Mouse (Mus musculus) MEL (cell line): ENCODE results near the gene Ccdc167. TPM values are rescaled to one million over a fixed set of nuclear protein-coding genes. Genes with fewer than 3 reads are reported as not detected.

Experiments used
- DNase-seq: peaks from one replicate; pipeline ENCODE4 v3.0.0; 2011; ENCODE audit warnings: low read depth, low spot score
- H3K27ac ChIP-seq: 2 replicates; pipeline ENCODE4 v1.5.1; 2012; ENCODE audit warnings: low read depth, mild to moderate bottlenecking, control low read depth, low read length, moderate library complexity; ENCODE audit not compliant: control insufficient read depth
- H3K27me3 ChIP-seq, 2 experiments: fragments of 150-350 bp in 1 of 2; sonication (generic) in 1 of 2; 2 replicates each; pipeline ENCODE4 v1.6.1; 2012; ENCODE audit warnings: low read length in 2 of 2, mild to moderate bottlenecking in 2 of 2, improper control_type of control experiment in 1 of 2, moderate library complexity in 1 of 2; ENCODE audit not compliant: insufficient read depth in 2 of 2, control insufficient read depth in 1 of 2
- H3K36me3 ChIP-seq, 2 experiments: 2 replicates each; pipeline ENCODE4 v1.6.1; 2012 to 2014; ENCODE audit warnings: low read length in 2 of 2, improper control_type of control experiment in 1 of 2, inconsistent platforms in 1 of 2, mild to moderate bottlenecking in 1 of 2; ENCODE audit not compliant: insufficient read depth in 2 of 2, control insufficient read depth in 1 of 2
- H3K4me1 ChIP-seq, 2 experiments: fragments of 150-350 bp in 1 of 2; sonication (generic) in 1 of 2; 2 replicates each; pipeline ENCODE4 v1.6.1; 2012; ENCODE audit warnings: low read length in 2 of 2, improper control_type of control experiment in 1 of 2, mild to moderate bottlenecking in 1 of 2; ENCODE audit not compliant: insufficient read depth in 2 of 2, control insufficient read depth in 1 of 2
- H3K4me3 ChIP-seq, 2 experiments: fragments of 150-350 bp in 1 of 2; sonication (generic) in 1 of 2; 2 replicates each; pipeline ENCODE4 v1.5.1; 2012; ENCODE audit warnings: low read depth in 2 of 2, low read length in 2 of 2, mild to moderate bottlenecking in 2 of 2, moderate library complexity in 2 of 2, control low read depth in 1 of 2, improper control_type of control experiment in 1 of 2; ENCODE audit not compliant: control insufficient read depth in 1 of 2, insufficient read depth in 1 of 2
- H3K79me2 ChIP-seq: 2 replicates; pipeline ENCODE4 v1.6.1; 2012; ENCODE audit warnings: mild to moderate bottlenecking, low read length, moderate library complexity; ENCODE audit not compliant: control insufficient read depth, poor library complexity, insufficient read depth
- H3K9ac ChIP-seq: 2 replicates; pipeline ENCODE4 v1.6.1; 2012; ENCODE audit warnings: low read depth, mild to moderate bottlenecking, control low read depth, low read length, moderate library complexity; ENCODE audit not compliant: control insufficient read depth, poor library complexity, severe bottlenecking
- H3K9me3 ChIP-seq: fragments of 150-350 bp; sonication (generic); replicated peaks from 2 replicates; pipeline ENCODE4 v1.6.1; 2012; ENCODE audit warnings: mild to moderate bottlenecking, low read length, improper control_type of control experiment, moderate library complexity; ENCODE audit not compliant: insufficient read depth
- BHLHE40 ChIP-seq: IDR thresholded peaks from 2 replicates; pipeline ENCODE4 v1.6.1; 2012; ENCODE audit warnings: low read depth, mild to moderate bottlenecking, inconsistent platforms, low read length, improper control_type of control experiment, borderline replicate concordance
- CHD1 ChIP-seq: IDR thresholded peaks from 2 replicates; pipeline ENCODE4 v1.6.1; 2012; ENCODE audit warnings: low read depth, mild to moderate bottlenecking, inconsistent platforms, low read length, improper control_type of control experiment
- CTCF ChIP-seq, 3 experiments: IDR thresholded peaks in 2 of 3; conservative IDR thresholded peaks in 1 of 3; 2 replicates each; pipeline ENCODE4 v1.5.1; 2011 to 2012; ENCODE audit warnings: low read length in 3 of 3, low read depth in 2 of 3, mild to moderate bottlenecking in 2 of 3, improper control_type of control experiment in 1 of 3, inconsistent platforms in 1 of 3, mixed read lengths in 1 of 3, moderate library complexity in 1 of 3; ENCODE audit not compliant: control insufficient read depth in 1 of 3, insufficient read depth in 1 of 3, poor library complexity in 1 of 3, severe bottlenecking in 1 of 3
- E2F4 ChIP-seq: IDR thresholded peaks from 2 replicates; pipeline ENCODE4 v1.6.1; 2011; ENCODE audit warnings: low read depth, low read length, improper control_type of control experiment, borderline replicate concordance
- EP300 ChIP-seq, 2 experiments: IDR thresholded peaks; 2 replicates each; pipeline ENCODE4 v1.6.1; 2011; ENCODE audit warnings: improper control_type of control experiment in 2 of 2, low read length in 2 of 2, low read depth in 1 of 2, mild to moderate bottlenecking in 1 of 2
- ETS1 ChIP-seq: IDR thresholded peaks from 2 replicates; pipeline ENCODE4 v1.6.1; 2012; ENCODE audit warnings: low read depth, mild to moderate bottlenecking, inconsistent platforms, low read length, improper control_type of control experiment, moderate library complexity
- GATA1 ChIP-seq: IDR thresholded peaks from 2 replicates; pipeline ENCODE4 v1.6.1; 2011; ENCODE audit warnings: low read depth, low read length, improper control_type of control experiment
- MAZ ChIP-seq: IDR thresholded peaks from 2 replicates; pipeline ENCODE4 v1.6.1; 2012; ENCODE audit warnings: low read depth, mild to moderate bottlenecking, inconsistent platforms, low read length, improper control_type of control experiment
- MEF2A ChIP-seq: IDR thresholded peaks from 2 replicates; pipeline ENCODE4 v1.6.1; 2014; ENCODE audit warnings: low read depth, mild to moderate bottlenecking, inconsistent platforms, low read length, improper control_type of control experiment; ENCODE audit not compliant: poor library complexity, insufficient replicate concordance, severe bottlenecking; ENCODE audit errors: extremely low read depth
- MXI1 ChIP-seq: IDR thresholded peaks from 2 replicates; pipeline ENCODE4 v1.6.1; 2011; ENCODE audit warnings: mild to moderate bottlenecking, low read depth, low read length, improper control_type of control experiment
- MYB ChIP-seq: IDR thresholded peaks from 2 replicates; pipeline ENCODE4 v1.6.1; 2011; ENCODE audit warnings: mild to moderate bottlenecking, low read depth, low read length, improper control_type of control experiment
- NRF1 ChIP-seq: IDR thresholded peaks from 2 replicates; pipeline ENCODE4 v1.6.1; 2014; ENCODE audit warnings: low read depth, mild to moderate bottlenecking, inconsistent platforms, low read length, improper control_type of control experiment, moderate library complexity; ENCODE audit not compliant: poor library complexity, insufficient read depth, severe bottlenecking
- POLR2A ChIP-seq, 2 experiments: IDR thresholded peaks; 2 replicates each; pipeline ENCODE4 v1.6.1; 2011 to 2012; ENCODE audit warnings: low read length in 2 of 2, mild to moderate bottlenecking in 2 of 2, control low read depth in 1 of 2, improper control_type of control experiment in 1 of 2, low read depth in 1 of 2, moderate library complexity in 1 of 2; ENCODE audit not compliant: control insufficient read depth in 1 of 2, insufficient read depth in 1 of 2, poor library complexity in 1 of 2
- POLR2AphosphoS5 ChIP-seq: IDR thresholded peaks from 2 replicates; pipeline ENCODE4 v1.6.1; 2012; ENCODE audit warnings: low read depth, borderline replicate concordance, mild to moderate bottlenecking, inconsistent platforms, low read length, moderate library complexity, mixed read lengths
- RCOR1 ChIP-seq: IDR thresholded peaks from 2 replicates; pipeline ENCODE4 v1.6.1; 2012; ENCODE audit warnings: low read depth, mild to moderate bottlenecking, inconsistent platforms, low read length, improper control_type of control experiment
- SIN3A ChIP-seq: IDR thresholded peaks from 2 replicates; pipeline ENCODE4 v1.6.1; 2012; ENCODE audit warnings: low read length, improper control_type of control experiment, inconsistent platforms
- SMC3 ChIP-seq: IDR thresholded peaks from 2 replicates; pipeline ENCODE4 v1.6.1; 2011; ENCODE audit warnings: low read depth, low read length, improper control_type of control experiment
- TAL1 ChIP-seq: IDR thresholded peaks from 2 replicates; pipeline ENCODE4 v1.6.1; 2012; ENCODE audit warnings: mild to moderate bottlenecking, inconsistent platforms, low read length, moderate library complexity, mixed read lengths
- TBP ChIP-seq: IDR thresholded peaks from 2 replicates; pipeline ENCODE4 v1.8.0; 2011; ENCODE audit warnings: low read depth, low read length, improper control_type of control experiment
- TCF12 ChIP-seq: IDR thresholded peaks from 2 replicates; pipeline ENCODE4 v1.6.1; 2014; ENCODE audit warnings: low read depth, mild to moderate bottlenecking, inconsistent platforms, low read length, improper control_type of control experiment, moderate library complexity
- ZC3H11A ChIP-seq: IDR thresholded peaks from 2 replicates; pipeline ENCODE4 v1.6.1; 2012; ENCODE audit warnings: low read depth, mild to moderate bottlenecking, inconsistent platforms, low read length, improper control_type of control experiment
- ZMIZ1 ChIP-seq: IDR thresholded peaks from 2 replicates; pipeline ENCODE4 v1.6.1; 2012; ENCODE audit warnings: low read depth, mild to moderate bottlenecking, inconsistent platforms, low read length, improper control_type of control experiment, moderate library complexity
- ZNF384 ChIP-seq: IDR thresholded peaks from 2 replicates; pipeline ENCODE4 v1.6.1; 2012; ENCODE audit warnings: low read depth, mild to moderate bottlenecking, inconsistent platforms, low read length, improper control_type of control experiment
- polyA plus RNA-seq, 2 experiments: library from polyadenylated mRNA; stranded (reverse) in 1 of 2; unstranded in 1 of 2; fragments of >175 nt in 1 of 2; fragments of >200 nt in 1 of 2; gene quantifications; 2 replicates each; pipeline versions ENCODE4 v1.2.1 to v1.2.4; 2012; ENCODE audit warnings: low replicate concordance in 2 of 2, low read depth in 1 of 2; ENCODE audit not compliant: insufficient read length in 2 of 2, insufficient read depth in 1 of 2, missing spikeins in 1 of 2
- total RNA-seq: library from RNA; depleted of rRNA; stranded (reverse); fragments of 300-350 nt; gene quantifications from 2 replicates; pipeline ENCODE4 v1.2.3, GENCODE M21; 2012

Ccdc167 gene
- total and polyA plus RNA-seq, 3 experiments = 12.1 to 13.4 TPM; not detected in 1

DNA sequence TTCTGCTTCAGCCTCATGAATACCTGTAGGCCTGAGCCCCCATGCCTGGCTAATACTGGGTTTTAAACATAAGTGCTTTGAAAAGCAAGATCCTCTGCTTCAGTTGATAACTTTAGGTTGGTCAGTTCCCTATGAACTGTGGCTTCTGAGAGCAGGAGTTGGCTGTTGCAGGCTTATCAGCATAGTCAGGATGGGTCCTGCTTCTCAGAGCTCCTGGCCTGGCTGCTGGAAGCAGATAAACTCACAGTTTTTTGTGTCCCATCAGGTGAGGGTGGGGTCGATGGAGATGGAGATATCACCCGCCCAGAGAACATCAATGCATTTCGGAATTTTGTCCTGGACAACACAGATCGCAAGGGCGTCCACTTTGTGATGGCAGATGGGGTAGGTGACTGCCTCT, 30.1 kb downstream of the Ccdc167 start:
- Histone ChIP-seq H3K36me3 (peaks cover 30 to 64% of the 10 kb centered on the region in 2 experiments), H3K4me1 (peaks cover 25 to 49% of the 10 kb centered on the region in 2 experiments), H3K4me3 (no peak overlapping the region), H3K79me2 (no peaks in the 10 kb centered on the region; the same call in 1 of the 2 replicates), H3K27ac (peak overlapping the region; percentile 56), H3K9me3 (no peaks in the 10 kb centered on the region), H3K27me3 (no peaks in the 10 kb centered on the region), H3K9ac (no peak overlapping the region)
- peak; percentile 65 for DNase-seq
- no peak for TF ChIP-seq ZMIZ1
- peak; percentile 91 for TF ChIP-seq GATA1
- peak; percentile 90 for TF ChIP-seq TCF12
- TF ChIP-seq MXI1 = no peak
- peak; percentile 67; the same call in 1 of the 2 replicates for TF ChIP-seq ETS1
- no peak for TF ChIP-seq SMC3
- TF ChIP-seq ZNF384 = peak; percentile 67
- TF ChIP-seq ZC3H11A = no peak
- TF ChIP-seq MAZ = peak; percentile 49; the same call in 1 of the 2 replicates
- peak; percentile 55; the same call in 1 of the 2 replicates for TF ChIP-seq MYB
- peak; percentile 80 for TF ChIP-seq RCOR1
- peak; percentile 88 for TF ChIP-seq EP300 (IDR thresholded peaks at IDR 0.05; ENCODE audit: low read depth in 1 of 2, low read length in 2 of 2)
- 0 out of 2 replicates have a peak, but pooled peaks have one; percentile 7 for TF ChIP-seq BHLHE40
- TF ChIP-seq SIN3A = peak; percentile 31; the same call in 1 of the 2 replicates
- TF ChIP-seq E2F4 = no peak
- TF ChIP-seq TAL1 = peak; percentile 90

DNA sequence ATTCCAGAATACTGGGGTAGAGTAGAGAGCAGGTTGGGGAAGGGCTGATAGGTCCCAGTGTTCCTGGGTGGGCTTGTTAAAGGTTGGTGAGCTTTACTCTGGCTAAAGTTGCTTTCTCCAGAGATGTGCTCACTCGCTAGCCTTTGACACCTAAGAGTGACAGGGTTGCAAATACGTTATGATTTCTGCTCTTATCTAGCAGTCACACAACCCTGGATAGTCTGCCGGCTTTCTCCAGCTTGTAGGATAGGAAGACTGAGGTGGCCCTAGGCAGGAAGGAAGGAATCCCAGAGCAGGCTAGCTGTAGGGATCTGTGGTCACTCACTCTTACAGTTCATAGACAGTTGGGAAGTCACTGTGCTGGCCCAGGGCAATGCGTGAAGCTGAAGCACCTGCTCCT, 32.6 kb downstream of the Ccdc167 start:
- no peak for DNase-seq
- peaks cover 12 to 29% of the 10 kb centered on the region in 2 experiments for H3K4me1 ChIP-seq
- peaks cover 33 to 43% of the 10 kb centered on the region in 2 experiments for H3K36me3 ChIP-seq
- no peaks in the 10 kb centered on the region for H3K27me3 ChIP-seq
- H3K9me3 ChIP-seq = no peaks in the 10 kb centered on the region
- TF ChIP-seq TAL1 (no peak), BHLHE40 (no peak), POLR2A (IDR thresholded peaks at IDR 0.05; ENCODE audit: control insufficient read depth in 1 of 2, insufficient read depth in 1 of 2, low read depth in 1 of 2, low read length in 2 of 2, poor library complexity in 1 of 2) (no peak), TBP (no peak), MEF2A (no peak), CTCF (IDR thresholded peaks at IDR 0.05 in 2 of 3, conservative IDR thresholded peaks at IDR 0.05 in 1 of 3; ENCODE audit: control insufficient read depth in 1 of 3, insufficient read depth in 1 of 3, low read depth in 2 of 3, low read length in 3 of 3, poor library complexity in 1 of 3, severe bottlenecking in 1 of 3) (no peak), TCF12 (no peak), MYB (no peak), NRF1 (no peak), CHD1 (no peak), GATA1 (no peak), POLR2AphosphoS5 (no peak)
- no peaks in the 10 kb centered on the region; the same call in 1 of the 2 replicates for H3K79me2 ChIP-seq
- no peak overlapping the region for H3K9ac ChIP-seq
- no peak overlapping the region for H3K27ac ChIP-seq
- H3K4me3 ChIP-seq = no peak overlapping the region
